Mouse (Mus musculus) heart, embryonic 13.5 days (tissue): ENCODE data around the gene Lmf1. TPM values are rescaled to one million over a fixed set of nuclear protein-coding genes. Genes with fewer than 3 reads are reported as not detected.

Experiments used
- ATAC-seq: fragments of 200-750 bp; cut with Nextera tagmentation; 2 replicates; pipeline ENCODE4 v1.8.0; 2017; ENCODE audit warnings: moderate TSS enrichment; ENCODE audit not compliant: insufficient number of reproducible peaks, low FRiP score, low TSS enrichment; ENCODE audit errors: extremely low read depth
- H3K27ac ChIP-seq: fragments of 300-500 bp; sonication (generic); replicated peaks from 2 replicates; pipeline ENCODE4 v1.5.1; 2015; ENCODE audit warnings: moderate library complexity, mild to moderate bottlenecking, inconsistent platforms
- H3K27me3 ChIP-seq: fragments of 300-500 bp; sonication (generic); replicated peaks from 2 replicates; pipeline ENCODE4 v1.6.1; 2015; ENCODE audit warnings: mild to moderate bottlenecking, inconsistent platforms
- H3K36me3 ChIP-seq: fragments of 300-500 bp; sonication (generic); 2 replicates; pipeline ENCODE4 v1.6.1; 2015; ENCODE audit warnings: mild to moderate bottlenecking, inconsistent platforms
- H3K4me1 ChIP-seq: fragments of 300-500 bp; sonication (generic); 2 replicates; pipeline ENCODE4 v1.6.1; 2015; ENCODE audit warnings: inconsistent platforms
- H3K4me2 ChIP-seq: fragments of 300-500 bp; sonication (generic); 2 replicates; pipeline ENCODE4 v1.6.1; 2015; ENCODE audit warnings: inconsistent platforms, mild to moderate bottlenecking, moderate library complexity
- H3K4me3 ChIP-seq: fragments of 300-500 bp; sonication (generic); 2 replicates; pipeline ENCODE4 v1.5.1; 2015; ENCODE audit warnings: moderate library complexity, mild to moderate bottlenecking, inconsistent platforms
- H3K9ac ChIP-seq: fragments of 300-500 bp; sonication (generic); 2 replicates; pipeline ENCODE4 v1.6.1; 2015; ENCODE audit warnings: inconsistent platforms, mild to moderate bottlenecking, moderate library complexity
- H3K9me3 ChIP-seq: fragments of 300-500 bp; sonication (generic); 2 replicates; pipeline ENCODE4 v1.6.1; 2016; ENCODE audit warnings: inconsistent platforms
- WGBS: fragments of 180-500 bp; shearing (Covaris S2); methylation state at CpG from one replicate; pipeline ENCODE4 v1.1.7; 2015; ENCODE audit warnings: mixed read lengths; 5-methylcytosine and 5-hydroxymethylcytosine counted together
- polyA plus RNA-seq: library from polyadenylated mRNA; unstranded; fragments of >200 nt; fragmentation: Nextera tagmentation; extraction: Ambion mirVana; gene quantifications from 2 replicates; pipeline ENCODE4 v1.2.1, GENCODE M21; 2015

Gene Lmf1
- polyA plus RNA-seq, 1 experiment from 2014 or later: 30.2 TPM

GRCm38 (mm10) chr17:25665891-25666290, 87.0 kb downstream of the Lmf1 start:
- Histone ChIP-seq H3K27ac (no peak overlapping the region), H3K4me3 (no peak overlapping the region), H3K9ac (no peak overlapping the region), H3K36me3 (peaks cover 1% of the 10 kb centered on the region; the same call in 1 of the 2 replicates), H3K4me1 (peaks cover 9% of the 10 kb centered on the region; the same call in 1 of the 2 replicates), H3K4me2 (no peak overlapping the region), H3K27me3 (peaks cover 19% of the 10 kb centered on the region; the same call in 1 of the 2 replicates), H3K9me3 (no peaks in the 10 kb centered on the region)
- ATAC-seq: no peak
- WGBS: 57% methylated on average over 8 of the region's 8 CpGs

- Histone ChIP-seq H3K4me3 (no peak overlapping the region), H3K4me2 (no peak overlapping the region), H3K4me1 (peaks cover 1% of the 10 kb centered on the region; the same call in 1 of the 2 replicates), H3K36me3 (no peaks in the 10 kb centered on the region), H3K27ac (no peak overlapping the region), H3K9me3 (no peaks in the 10 kb centered on the region), H3K27me3 (peaks cover 35% of the 10 kb centered on the region; the same call in 1 of the 2 replicates), H3K9ac (no peak overlapping the region)
- no peak for ATAC-seq
- WGBS: 63% methylated on average over 7 of the region's 7 CpGs
These were observed 89.7 kb downstream of the Lmf1 start for GRCm38 (mm10) chr17:25668481-25669055.

DNA sequence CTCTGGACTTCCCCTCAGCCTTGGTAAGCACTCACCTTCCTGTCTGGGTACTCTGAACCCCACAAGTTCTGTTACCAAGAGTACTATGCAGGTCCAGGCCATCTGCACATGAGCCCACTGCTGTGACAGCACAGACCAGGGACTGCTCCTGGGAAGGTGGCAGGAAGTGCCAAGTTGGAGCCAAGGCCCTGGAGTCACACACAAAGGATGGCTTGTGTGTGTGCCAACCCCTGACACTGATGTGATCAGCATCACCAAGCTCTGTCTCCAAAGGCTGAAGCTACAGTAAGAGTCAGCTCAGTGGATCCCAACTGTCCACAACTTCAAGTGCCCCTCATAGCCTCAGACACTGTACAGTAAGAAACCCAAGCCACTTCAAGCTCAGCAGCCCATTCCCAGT, 94.1 kb downstream of the Lmf1 start:
- no peak for ATAC-seq
- H3K27me3 ChIP-seq: peaks cover 25% of the 10 kb centered on the region; the same call in 1 of the 2 replicates
- H3K4me3 ChIP-seq: no peak overlapping the region
- no peaks in the 10 kb centered on the region for H3K36me3 ChIP-seq
- no peak overlapping the region for H3K4me2 ChIP-seq
- H3K9ac ChIP-seq: no peak overlapping the region
- no peaks in the 10 kb centered on the region for H3K4me1 ChIP-seq
- H3K9me3 ChIP-seq: peaks cover 9% of the 10 kb centered on the region
- no peak overlapping the region for H3K27ac ChIP-seq

GRCm38 (mm10) chr17:25677969-25678368, 99.1 kb downstream of the Lmf1 start:
- H3K4me1 ChIP-seq: no peaks in the 10 kb centered on the region
- 67% methylated on average over 6 of the region's 6 CpGs for WGBS

DNA sequence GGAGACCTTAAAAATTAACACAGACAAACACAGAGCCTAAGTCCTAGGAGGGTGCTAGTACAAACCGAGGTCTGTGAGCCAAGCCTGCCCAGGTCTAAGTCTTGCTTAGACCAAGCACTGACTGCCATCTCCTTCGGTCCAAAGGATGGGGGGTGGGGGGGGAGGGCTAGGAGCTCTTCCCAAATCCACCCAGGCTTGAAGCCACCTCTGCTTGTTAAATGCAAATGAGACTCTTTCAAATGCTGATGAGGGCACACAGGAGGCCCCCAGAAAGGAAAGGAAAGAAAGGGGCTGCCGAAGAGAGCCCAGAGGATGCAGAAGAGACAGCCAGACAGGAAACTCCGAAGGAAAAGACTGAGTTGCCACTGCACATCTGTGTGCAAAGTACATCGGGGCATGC, 100.9 kb downstream of the Lmf1 start:
- peaks cover 9% of the 10 kb centered on the region for H3K9me3 ChIP-seq
- no peaks in the 10 kb centered on the region for H3K4me1 ChIP-seq
- peaks cover 33% of the 10 kb centered on the region for H3K27me3 ChIP-seq
- WGBS: 18% methylated on average over 5 of the region's 5 CpGs
- H3K36me3 ChIP-seq: no peaks in the 10 kb centered on the region
- ATAC-seq: no peak
- no peak overlapping the region for H3K27ac ChIP-seq
- H3K4me2 ChIP-seq: no peak overlapping the region
- H3K4me3 ChIP-seq: no peak overlapping the region
- H3K9ac ChIP-seq: no peak overlapping the region

More at GRCm38 (mm10) chr17:25677969-25678368, 99.1 kb downstream of the Lmf1 start:
- Histone ChIP-seq H3K4me2 (no peak overlapping the region), H3K9me3 (peaks cover 9% of the 10 kb centered on the region), H3K36me3 (no peaks in the 10 kb centered on the region), H3K27me3 (peaks cover 27% of the 10 kb centered on the region), H3K27ac (no peak overlapping the region), H3K4me3 (no peak overlapping the region), H3K9ac (no peak overlapping the region)
- ATAC-seq: no peak

DNA sequence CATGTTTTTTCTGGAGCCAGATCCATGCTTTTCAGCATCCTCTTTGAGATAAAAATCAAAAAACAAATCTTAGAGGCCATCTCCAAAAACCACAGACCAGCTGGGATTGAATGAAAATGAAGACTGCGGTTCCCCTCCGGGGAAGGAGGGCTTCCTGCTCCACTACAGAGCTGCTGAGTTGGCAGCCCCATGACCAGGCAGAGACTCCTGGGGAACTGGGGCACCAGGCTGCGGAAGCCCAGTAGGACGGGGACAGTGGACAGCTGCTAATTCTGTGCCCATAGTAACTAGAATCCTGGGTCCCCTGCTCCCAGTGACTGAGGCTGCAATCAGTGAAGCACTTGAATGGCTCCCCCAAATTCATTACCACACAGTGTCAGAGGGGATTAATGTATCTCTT, 102.8 kb downstream of the Lmf1 start:
- Histone ChIP-seq H3K9ac (no peak overlapping the region), H3K27me3 (peaks cover 43% of the 10 kb centered on the region), H3K27ac (no peak overlapping the region), H3K36me3 (no peaks in the 10 kb centered on the region), H3K4me3 (no peak overlapping the region), H3K4me2 (no peak overlapping the region), H3K4me1 (no peaks in the 10 kb centered on the region), H3K9me3 (no peaks in the 10 kb centered on the region)
- WGBS: 76% methylated on average over 4 of the region's 4 CpGs
- no peak for ATAC-seq

- no peaks in the 10 kb centered on the region for H3K36me3 ChIP-seq
- H3K27me3 ChIP-seq: peaks cover 37% of the 10 kb centered on the region
- H3K4me1 ChIP-seq: no peaks in the 10 kb centered on the region
- no peak for ATAC-seq
- no peak overlapping the region for H3K9ac ChIP-seq
- no peak overlapping the region for H3K27ac ChIP-seq
- 27% methylated on average over 7 of the region's 7 CpGs for WGBS
- no peaks in the 10 kb centered on the region for H3K9me3 ChIP-seq
- no peak overlapping the region for H3K4me3 ChIP-seq
- H3K4me2 ChIP-seq: no peak overlapping the region
These were observed 107.4 kb downstream of the Lmf1 start for GRCm38 (mm10) chr17:25686323-25686722.

DNA sequence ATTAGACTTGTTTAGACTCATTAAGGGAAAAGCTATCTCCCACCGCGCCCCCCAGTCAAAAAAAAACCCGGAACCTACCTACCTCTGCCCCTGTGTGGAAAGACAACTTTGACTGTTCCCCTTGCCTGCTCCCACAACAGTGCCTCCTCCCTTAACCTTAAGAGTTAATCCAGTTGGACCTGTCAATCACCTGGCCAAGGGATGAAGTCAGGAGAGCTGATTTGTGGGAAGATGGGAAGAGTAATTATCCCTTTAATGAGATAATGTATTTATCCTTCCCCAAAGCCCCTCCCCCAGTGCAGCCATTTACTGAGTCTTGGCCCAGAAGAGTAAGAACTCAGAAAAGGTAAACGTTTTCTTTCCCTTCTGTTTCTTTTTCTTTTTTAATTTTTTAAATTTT, 110.0 kb downstream of the Lmf1 start:
- Histone ChIP-seq H3K4me3 (no peak overlapping the region), H3K9me3 (no peaks in the 10 kb centered on the region), H3K9ac (no peak overlapping the region), H3K4me2 (no peak overlapping the region), H3K4me1 (no peaks in the 10 kb centered on the region), H3K27ac (no peak overlapping the region), H3K27me3 (peaks cover 33% of the 10 kb centered on the region), H3K36me3 (no peaks in the 10 kb centered on the region)
- WGBS: 76% methylated on average over 4 of the region's 4 CpGs
- no peak for ATAC-seq

- no peak overlapping the region for H3K4me3 ChIP-seq
- H3K27me3 ChIP-seq: peaks cover 29% of the 10 kb centered on the region
- H3K27ac ChIP-seq: no peak overlapping the region
- no peak for ATAC-seq
- H3K9me3 ChIP-seq: no peaks in the 10 kb centered on the region
- no peak overlapping the region for H3K4me2 ChIP-seq
- WGBS: 39% methylated on average over 1 of the region's 1 CpGs
- H3K4me1 ChIP-seq: no peaks in the 10 kb centered on the region
- H3K9ac ChIP-seq: no peak overlapping the region
- no peaks in the 10 kb centered on the region for H3K36me3 ChIP-seq
These were observed 117.4 kb downstream of the Lmf1 start for GRCm38 (mm10) chr17:25696263-25696662.

GRCm38 (mm10) chr17:25698446-25698845, 119.6 kb downstream of the Lmf1 start:
- Histone ChIP-seq H3K9me3 (no peaks in the 10 kb centered on the region), H3K4me1 (no peaks in the 10 kb centered on the region), H3K4me3 (no peak overlapping the region), H3K9ac (no peak overlapping the region), H3K27me3 (peaks cover 46% of the 10 kb centered on the region), H3K36me3 (no peaks in the 10 kb centered on the region), H3K4me2 (no peak overlapping the region), H3K27ac (no peak overlapping the region)
- 12% methylated on average over 7 of the region's 7 CpGs for whole genome bisulfite sequencing
- ATAC-seq: no peak

- 53% methylated on average over 9 of the region's 9 CpGs for WGBS
- Histone ChIP-seq H3K9ac (no peak overlapping the region), H3K36me3 (no peaks in the 10 kb centered on the region), H3K4me1 (no peaks in the 10 kb centered on the region), H3K9me3 (no peaks in the 10 kb centered on the region), H3K4me3 (no peak overlapping the region), H3K27ac (no peak overlapping the region), H3K4me2 (no peak overlapping the region), H3K27me3 (peaks cover 46% of the 10 kb centered on the region)
- no peak for ATAC-seq
These were observed 122.1 kb downstream of the Lmf1 start for GRCm38 (mm10) chr17:25700863-25701496.

- Histone ChIP-seq H3K36me3 (no peaks in the 10 kb centered on the region), H3K9me3 (peaks cover 4% of the 10 kb centered on the region), H3K4me1 (no peaks in the 10 kb centered on the region), H3K4me2 (no peak overlapping the region), H3K27ac (no peak overlapping the region), H3K9ac (no peak overlapping the region), H3K4me3 (no peak overlapping the region), H3K27me3 (peaks cover 15% of the 10 kb centered on the region)
- no peak for ATAC-seq
- WGBS: 88% methylated on average over 2 of the region's 2 CpGs
These were observed 131.1 kb downstream of the Lmf1 start for GRCm38 (mm10) chr17:25709994-25710393.
